Mouse (Mus musculus): ENCODE measurements around the gene Apopt1. TPM values are rescaled to one million over a fixed set of nuclear protein-coding genes. Genes with fewer than 3 reads are reported as not detected.

Apopt1 gene
- 10 to 100 TPM; 36.9 to 37.0 TPM for total RNA-seq (2021)
- long read RNA-seq, experiment 1, transcript Apopt1-201 (5 exons, 1,065 nt) = major isoform, 61 of 64 reads
- long read RNA-seq, experiment 1, partial matches to known transcripts = 0 of 64 reads
- long read RNA-seq, experiment 1, other reads (novel, unspliced or antisense) = 3 of 64 reads
- long read RNA-seq, experiment 2, transcript Apopt1-201 (5 exons, 1,065 nt) = major isoform, 32 of 38 reads
- long read RNA-seq, experiment 2, partial matches to known transcripts = 1 of 38 reads
- long read RNA-seq, experiment 2, other reads (novel, unspliced or antisense) = 5 of 38 reads

GRCm38 (mm10) chr12:111713004-111713651, at the start of gene Apopt1, which contains the start of gene Bag5:
Gene Apopt1, plus strand, starts transcription at chr12:111713261.
Gene Bag5, minus strand, starts transcription at chr12:111713257.
- intact Hi-C loops (cut with DNase I) = no loop called here
- DNase-seq = peak; percentile 93

GRCm38 (mm10) chr12:111664144-111664634, 48.9 kb upstream of the Apopt1 start:
- intact Hi-C loops (cut with DNase I) = no loop called here

GRCm38 (mm10) chr12:111665041-111665880, 47.8 kb upstream of the Apopt1 start:
- intact Hi-C loops (cut with DNase I) = loop anchor here (5.0 kb wide), 1 partner anchor 292 kb away; no protein-coding TSS in a partner anchor
- DNase-seq = no peak

More at GRCm38 (mm10) chr12:111664144-111664634, 48.9 kb upstream of the Apopt1 start:
- peak; percentile 60 to 68 for DNase-seq

- intact Hi-C loops (cut with DNase I) = loop anchor here (5.0 kb wide), 1 partner anchor 291 kb away; no protein-coding TSS in a partner anchor
Measured at GRCm38 (mm10) chr12:111666380-111666779, 46.7 kb upstream of the Apopt1 start.

GRCm38 (mm10) chr12:111667421-111667820, 45.6 kb upstream of the Apopt1 start:
- intact Hi-C loops (cut with DNase I) = loop anchor here (5.0 kb wide), 1 partner anchor 290 kb away; no protein-coding TSS in a partner anchor
- DNase-seq = no peak

More at GRCm38 (mm10) chr12:111666380-111666779, 46.7 kb upstream of the Apopt1 start:
- no peak for DNase-seq

DNA sequence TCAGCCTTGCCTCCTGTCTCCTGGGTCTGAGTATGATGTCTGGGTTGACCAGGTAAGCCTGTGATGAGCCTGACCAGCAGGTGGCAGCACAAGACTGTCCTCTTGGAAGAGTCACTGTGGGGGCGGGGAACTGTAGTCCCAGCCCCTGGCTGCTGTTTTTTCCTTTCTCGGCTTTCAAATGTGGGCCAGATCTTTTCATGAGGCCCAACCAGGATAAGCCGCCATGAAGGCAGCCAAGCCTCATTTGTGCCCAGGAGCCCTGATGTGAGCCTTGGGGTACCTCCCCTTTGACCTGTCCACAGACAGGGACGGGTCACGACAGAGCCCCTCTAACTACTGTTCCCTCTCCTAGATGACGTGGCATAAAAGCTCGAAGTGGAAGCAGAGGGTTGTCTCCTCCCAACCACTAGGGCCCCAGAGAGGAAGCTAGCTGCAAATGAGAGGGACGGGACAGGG, 44.6 kb upstream of the Apopt1 start:
- intact Hi-C loops (cut with DNase I) = loop anchor here (1.0 to 5.0 kb wide), 3 partner anchors 28 to 289 kb away; no protein-coding TSS in a partner anchor

GRCm38 (mm10) chr12:111669000-111669788, 43.9 kb upstream of the Apopt1 start:
- peak; percentile 54 to 55 for DNase-seq

More for the DNA sequence above, 44.6 kb upstream of the Apopt1 start:
- peak; percentile 98 to 99 for DNase-seq

GRCm38 (mm10) chr12:111669961-111670360, 43.1 kb upstream of the Apopt1 start:
- no peak for DNase-seq
- intact Hi-C loops (cut with DNase I) = loop anchor here (5.0 kb wide), 1 partner anchor 287 kb away; no protein-coding TSS in a partner anchor

More at GRCm38 (mm10) chr12:111669000-111669788, 43.9 kb upstream of the Apopt1 start:
- intact Hi-C loops (cut with DNase I) = loop anchor here (1.0 to 5.0 kb wide), 3 partner anchors 27 to 288 kb away; no protein-coding TSS in a partner anchor

DNA sequence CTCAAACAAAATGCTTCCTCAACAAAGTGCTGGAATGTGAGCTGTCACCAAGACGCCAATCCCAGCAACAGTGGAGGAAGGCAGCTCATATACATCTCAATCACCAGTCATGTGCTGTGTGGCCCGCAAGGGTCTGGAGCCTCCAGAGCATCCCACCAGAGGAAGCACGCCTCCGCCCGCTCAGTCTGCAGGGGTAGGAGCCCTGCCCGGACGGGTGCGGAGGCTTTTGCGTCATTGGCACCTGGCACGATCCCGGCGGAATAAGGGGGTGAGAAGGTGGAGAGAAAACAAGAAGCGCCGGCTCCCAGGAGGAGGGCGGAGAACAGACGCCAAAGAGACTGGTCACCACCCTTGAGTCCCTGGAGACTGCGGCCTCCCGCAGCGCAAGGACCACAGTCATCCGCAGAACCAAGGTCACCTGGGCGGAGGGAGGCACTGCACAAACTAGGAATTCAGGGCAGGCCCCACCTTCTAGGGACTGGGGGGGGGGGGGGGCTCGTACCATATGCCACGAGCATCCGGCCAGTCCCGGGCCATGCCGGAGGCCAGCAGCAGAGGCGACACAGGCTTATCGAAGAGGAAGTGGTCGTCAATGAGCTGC, 42.6 kb upstream of the Apopt1 start:
- intact Hi-C loops (cut with DNase I) = no loop called here
- DNase-seq = peak in 1 of 2 experiments; percentile 38

GRCm38 (mm10) chr12:111670976-111671375, 42.1 kb upstream of the Apopt1 start:
- DNase-seq = no peak
- intact Hi-C loops (cut with DNase I) = no loop called here

- DNase-seq = peak; percentile 67 to 73
- intact Hi-C loops (cut with DNase I) = no loop called here
Measured at GRCm38 (mm10) chr12:111671431-111671902, 41.6 kb upstream of the Apopt1 start.

DNA sequence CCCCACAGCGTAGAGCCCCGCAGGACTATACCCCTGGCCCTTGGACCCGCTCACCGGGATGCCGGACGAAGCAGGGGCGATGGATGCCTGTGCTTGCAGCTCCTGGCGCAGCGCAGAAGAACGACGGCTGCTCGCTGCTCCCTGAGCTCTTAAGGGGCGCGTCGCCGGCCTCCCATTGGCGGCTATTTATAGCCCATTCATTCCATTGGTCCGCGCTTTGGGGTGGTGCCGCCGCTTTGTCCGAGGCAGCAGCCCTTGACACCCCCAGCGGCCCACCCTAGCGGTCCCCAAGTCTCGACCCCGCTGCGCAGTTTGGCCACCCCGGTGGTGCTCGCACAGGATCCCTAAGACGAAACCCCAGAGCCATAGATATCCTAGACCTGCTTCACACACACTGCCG, 40.9 kb upstream of the Apopt1 start, which contains the start of gene Ckb:
Gene Ckb (minus strand): TSS at position 163 of the 400 bp plus-strand sequence.
- intact Hi-C loops (cut with DNase I) = no loop called here
- DNase-seq = peak; percentile 83 to 84

GRCm38 (mm10) chr12:111672581-111672980, 40.5 kb upstream of the Apopt1 start:
- no peak for DNase-seq
- intact Hi-C loops (cut with DNase I) = no loop called here

DNA sequence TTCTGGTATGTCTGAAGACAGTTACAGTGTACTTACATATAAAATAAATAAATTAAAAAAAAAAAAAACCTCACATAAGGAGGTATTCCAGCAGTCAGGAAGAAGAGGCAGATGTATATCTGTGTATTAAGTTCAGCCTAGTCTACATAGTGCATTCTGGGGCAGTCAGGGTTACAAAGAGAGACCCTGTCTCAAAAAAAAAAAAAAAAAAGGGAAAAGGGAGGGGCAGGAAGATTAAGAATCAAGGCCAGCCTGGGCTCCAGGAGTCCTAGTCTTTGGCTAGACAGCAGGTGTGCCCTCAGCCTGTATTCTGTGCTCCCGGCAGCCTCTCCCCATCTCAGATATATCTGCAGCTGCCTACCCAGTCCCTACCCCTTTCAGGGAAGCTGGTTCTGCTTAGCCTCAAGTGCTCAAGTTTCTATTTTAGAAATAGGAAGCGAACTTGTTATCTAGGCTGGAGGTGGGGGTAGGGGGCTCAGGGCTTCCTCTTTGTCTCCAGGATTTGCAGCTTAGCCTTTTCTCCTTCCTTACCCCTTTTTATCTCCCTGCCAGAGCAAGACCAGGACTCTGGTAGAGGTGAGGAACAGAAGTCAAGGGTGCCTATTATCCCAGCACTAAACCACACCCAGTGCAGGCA, 38.1 kb upstream of the Apopt1 start:
- DNase-seq = no peak
- intact Hi-C loops (cut with DNase I) = no loop called here

- intact Hi-C loops (cut with DNase I) = no loop called here
Measured at GRCm38 (mm10) chr12:111675797-111676580, 37.1 kb upstream of the Apopt1 start.

DNA sequence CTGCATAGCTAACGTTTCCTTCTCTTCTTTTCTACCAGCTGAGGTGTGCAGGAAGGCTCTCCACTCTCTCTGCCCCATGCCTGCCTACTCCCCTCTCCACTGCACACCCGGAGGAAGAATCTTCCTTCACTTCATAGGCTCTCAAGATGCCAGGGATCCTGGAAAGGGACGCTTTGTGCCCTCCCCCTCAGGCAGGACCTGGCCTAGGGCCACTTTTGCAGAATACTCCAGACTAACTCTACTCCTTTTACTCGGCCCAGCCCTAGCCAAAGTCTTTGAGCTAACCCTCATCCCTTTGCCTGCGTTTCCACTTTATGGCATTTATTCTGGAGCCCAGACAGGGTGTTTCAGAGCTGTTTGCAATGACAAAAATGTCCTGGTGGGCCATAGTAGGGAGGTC, 35.6 kb upstream of the Apopt1 start:
- DNase-seq = peak in 1 of 2 experiments; percentile 60
- intact Hi-C loops (cut with DNase I) = no loop called here

More at GRCm38 (mm10) chr12:111675797-111676580, 37.1 kb upstream of the Apopt1 start:
- DNase-seq = no peak

Measured in heart, postnatal 14 days (tissue).